Mouse (Mus musculus): ENCODE data around the gene Brf1.

Gene Brf1

GRCm38 (mm10) chr12:112938873-112939565 is 61.5 kb downstream of the Brf1 start:
- WGBS, result 80% methylated on average over 10 of the region's 10 CpGs

- WGBS, result 88% methylated on average over 10 of the region's 10 CpGs
These were observed 62.1 kb downstream of the Brf1 start for GRCm38 (mm10) chr12:112938366-112938765.

GRCm38 (mm10) chr12:112937906-112938305 is 62.6 kb downstream of the Brf1 start:
- WGBS, result 54% methylated on average over 9 of the region's 9 CpGs

- 67% methylated on average over 7 of the region's 7 CpGs for WGBS
These were observed 67.9 kb downstream of the Brf1 start for GRCm38 (mm10) chr12:112932647-112933046.

- 4% methylated on average over 84 of the region's 85 CpGs for WGBS
These were observed 70.7 kb downstream of the Brf1 start, which contains the start of gene Jag2 for GRCm38 (mm10) chr12:112929562-112930352. Jag2 (minus strand) TSS chr12:112929776.

- WGBS, result under 1% methylated on average over 124 of the region's 124 CpGs
These were observed 71.9 kb downstream of the Brf1 start for GRCm38 (mm10) chr12:112928401-112929241.

GRCm38 (mm10) chr12:112927265-112927664 is 73.2 kb downstream of the Brf1 start:
- WGBS, result 66% methylated on average over 14 of the region's 14 CpGs

- 85% methylated on average over 6 of the region's 6 CpGs for WGBS
These were observed 74.6 kb downstream of the Brf1 start for GRCm38 (mm10) chr12:112925950-112926349.

- WGBS, result 41% methylated on average over 3 of the region's 3 CpGs
These were observed 78.0 kb downstream of the Brf1 start for GRCm38 (mm10) chr12:112922541-112922940.

GRCm38 (mm10) chr12:112921518-112921917 is 79.0 kb downstream of the Brf1 start:
- WGBS, result 92% methylated on average over 12 of the region's 12 CpGs

- WGBS, result 74% methylated on average over 8 of the region's 8 CpGs
These were observed 82.6 kb downstream of the Brf1 start for GRCm38 (mm10) chr12:112917906-112918305.

GRCm38 (mm10) chr12:112917486-112917885 is 83.0 kb downstream of the Brf1 start:
- 70% methylated on average over 11 of the region's 11 CpGs for WGBS

GRCm38 (mm10) chr12:112916698-112917400 is 83.7 kb downstream of the Brf1 start:
- 73% methylated on average over 16 of the region's 16 CpGs for WGBS

- WGBS, result 65% methylated on average over 13 of the region's 13 CpGs
These were observed 84.9 kb downstream of the Brf1 start for GRCm38 (mm10) chr12:112915587-112915986.

GRCm38 (mm10) chr12:112914527-112914926 is 86.0 kb downstream of the Brf1 start:
- WGBS, result 53% methylated on average over 11 of the region's 11 CpGs

GRCm38 (mm10) chr12:112912951-112913745 is 87.4 kb downstream of the Brf1 start:
- 88% methylated on average over 28 of the region's 28 CpGs for WGBS

GRCm38 (mm10) chr12:112911701-112912100 is 88.8 kb downstream of the Brf1 start:
- 93% methylated on average over 17 of the region's 17 CpGs for WGBS
